Mouse (Mus musculus) lung, embryonic 14.5 days (tissue): ENCODE data around the gene Hmgcs2. TPM values are rescaled to one million over a fixed set of nuclear protein-coding genes. Genes with fewer than 3 reads are reported as not detected.

Source experiments
- ATAC-seq: fragments of 200-750 bp; cut with Nextera tagmentation; 2 replicates; pipeline ENCODE4 v1.8.0; 2017; ENCODE audit warnings: mild to moderate bottlenecking, moderate TSS enrichment, moderate library complexity; ENCODE audit not compliant: insufficient read depth
- DNase-seq: peaks from one replicate; pipeline ENCODE4 v3.0.0-alpha.2; 2015
- H3K27ac ChIP-seq: fragments of 300-500 bp; sonication (generic); 2 replicates; pipeline ENCODE4 v1.5.1; 2014; ENCODE audit warnings: low read depth, mild to moderate bottlenecking, moderate library complexity
- H3K27me3 ChIP-seq: fragments of 300-500 bp; sonication (generic); 2 replicates; pipeline ENCODE4 v1.6.1; 2014; ENCODE audit warnings: low read length, control low read depth; ENCODE audit not compliant: insufficient read depth
- H3K36me3 ChIP-seq: fragments of 300-500 bp; sonication (generic); 2 replicates; pipeline ENCODE4 v1.6.1; 2014; ENCODE audit warnings: control low read depth; ENCODE audit not compliant: insufficient read depth
- H3K4me1 ChIP-seq: fragments of 300-500 bp; sonication (generic); 2 replicates; pipeline ENCODE4 v1.6.1; 2014; ENCODE audit warnings: antibody characterized with exemption, control low read depth; ENCODE audit not compliant: insufficient read depth
- H3K4me2 ChIP-seq: fragments of 300-500 bp; sonication (generic); 2 replicates; pipeline ENCODE4 v1.6.1; 2014; ENCODE audit warnings: mild to moderate bottlenecking
- H3K4me3 ChIP-seq: fragments of 300-500 bp; sonication (generic); 2 replicates; pipeline ENCODE4 v1.5.1; 2014; ENCODE audit warnings: low read depth, low read length
- H3K9ac ChIP-seq: fragments of 300-500 bp; sonication (generic); 2 replicates; pipeline ENCODE4 v1.6.1; 2014
- H3K9me3 ChIP-seq: fragments of 300-500 bp; sonication (generic); 2 replicates; pipeline ENCODE4 v1.6.1; 2016; ENCODE audit warnings: low read depth, low read length, control low read depth
- CTCF ChIP-seq: IDR thresholded peaks from 2 replicates; pipeline ENCODE4 v1.5.1; 2016; ENCODE audit warnings: antibody characterized with exemption, low read depth
- WGBS: fragments of 180-500 bp; shearing (Covaris S2); extraction: QIAGEN DNeasy Blood & Tissue Kit; methylation state at CpG from one replicate; pipeline ENCODE4 v1.1.7; 2014; 5-methylcytosine and 5-hydroxymethylcytosine counted together
- polyA plus RNA-seq: library from polyadenylated mRNA; unstranded; fragments of >200 nt; fragmentation: Nextera tagmentation; extraction: Ambion mirVana; gene quantifications from 2 replicates; pipeline ENCODE4 v1.2.1, GENCODE M21; 2014

The Hmgcs2 gene
- polyA plus RNA-seq, 1 experiment from 2014 or later, result 1.2 TPM

DNA sequence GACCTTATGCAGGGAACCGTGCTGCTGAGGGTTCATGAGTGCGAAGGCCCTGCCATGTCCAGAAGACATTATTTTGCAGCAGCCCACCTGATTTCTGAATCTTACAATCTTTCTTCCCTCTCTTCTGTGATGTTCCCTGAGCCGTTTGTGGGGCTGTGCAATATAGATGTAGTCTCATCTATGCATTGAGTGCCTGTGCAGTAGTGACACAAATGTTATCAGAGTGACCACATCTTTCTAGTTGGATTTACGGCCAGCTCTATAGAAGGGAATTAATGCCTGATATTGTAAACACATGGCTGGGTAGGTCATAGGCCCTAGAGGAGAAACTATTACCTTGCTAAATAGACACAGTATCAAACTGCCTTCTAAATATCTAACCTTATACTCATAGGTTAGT is 20.0 kb downstream of the Hmgcs2 start:
- H3K4me1 ChIP-seq, result no peaks in the 10 kb centered on the region
- no peak overlapping the region for H3K27ac ChIP-seq
- no peak overlapping the region for H3K4me2 ChIP-seq
- no peaks in the 10 kb centered on the region for H3K27me3 ChIP-seq
- TF ChIP-seq CTCF, result no peak
- WGBS, result 89% methylated on average over 4 of the region's 4 CpGs
- no peak for ATAC-seq
- no peak for DNase-seq
- H3K4me3 ChIP-seq, result no peak overlapping the region
- H3K36me3 ChIP-seq, result no peaks in the 10 kb centered on the region
- no peaks in the 10 kb centered on the region for H3K9me3 ChIP-seq
- no peak overlapping the region for H3K9ac ChIP-seq

DNA sequence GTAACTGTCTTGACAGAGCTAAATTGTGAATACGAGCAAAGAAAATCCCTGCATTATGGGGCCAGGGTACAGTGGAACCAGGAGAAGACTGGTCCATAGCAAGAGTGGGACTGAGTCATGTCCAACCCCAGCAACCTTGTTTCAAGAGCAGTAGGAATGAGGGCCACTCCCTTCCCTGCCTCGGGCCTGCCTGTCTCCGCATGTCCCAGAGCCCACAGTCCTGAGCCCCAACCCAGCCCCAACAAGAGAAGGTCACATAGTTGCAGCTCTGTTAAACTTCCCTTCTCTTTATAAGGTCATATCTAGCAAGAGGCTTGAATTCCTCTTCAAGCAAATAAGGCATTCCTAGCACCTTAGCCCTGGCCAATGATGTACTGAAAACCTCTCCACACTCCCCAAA is 21.5 kb downstream of the Hmgcs2 start:
- 82% methylated on average over 3 of the region's 3 CpGs for WGBS
- no peak for ATAC-seq
- Histone ChIP-seq H3K4me3 (no peak overlapping the region), H3K4me1 (no peaks in the 10 kb centered on the region), H3K36me3 (no peaks in the 10 kb centered on the region), H3K9me3 (no peaks in the 10 kb centered on the region), H3K27me3 (no peaks in the 10 kb centered on the region), H3K27ac (no peak overlapping the region), H3K9ac (no peak overlapping the region), H3K4me2 (no peak overlapping the region)
- TF ChIP-seq CTCF, result no peak
- DNase-seq, result no peak

DNA sequence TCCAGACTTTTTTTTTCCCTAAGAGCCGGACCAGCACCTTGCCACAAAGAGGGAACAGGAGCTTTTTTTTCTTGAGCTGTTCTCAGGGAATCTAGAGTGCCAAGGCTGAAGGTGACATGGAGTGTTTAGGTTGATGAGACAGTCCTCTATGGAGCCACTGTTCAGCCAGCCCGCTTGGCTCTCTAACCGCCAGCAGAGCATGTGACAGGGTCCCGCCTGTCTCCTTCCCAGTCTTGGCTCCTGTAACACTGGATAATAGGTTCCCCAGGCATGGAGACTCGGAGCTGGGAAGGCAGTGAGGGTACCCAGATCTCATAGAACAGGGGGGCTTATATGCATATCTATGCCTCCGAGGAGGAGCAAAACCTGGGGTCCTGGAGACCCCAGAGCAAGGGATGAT is 28.4 kb downstream of the Hmgcs2 start:
- no peak for TF ChIP-seq CTCF
- Histone ChIP-seq H3K4me1 (no peaks in the 10 kb centered on the region), H3K9me3 (no peaks in the 10 kb centered on the region), H3K27me3 (no peaks in the 10 kb centered on the region), H3K4me2 (no peak overlapping the region), H3K4me3 (no peak overlapping the region), H3K27ac (no peak overlapping the region), H3K36me3 (0 out of 2 replicates have a peak, but pooled peaks cover 5% of the 10 kb centered on the region), H3K9ac (no peak overlapping the region)
- WGBS, result 73% methylated on average over 6 of the region's 6 CpGs
- DNase-seq, result no peak
- ATAC-seq, result no peak

DNA sequence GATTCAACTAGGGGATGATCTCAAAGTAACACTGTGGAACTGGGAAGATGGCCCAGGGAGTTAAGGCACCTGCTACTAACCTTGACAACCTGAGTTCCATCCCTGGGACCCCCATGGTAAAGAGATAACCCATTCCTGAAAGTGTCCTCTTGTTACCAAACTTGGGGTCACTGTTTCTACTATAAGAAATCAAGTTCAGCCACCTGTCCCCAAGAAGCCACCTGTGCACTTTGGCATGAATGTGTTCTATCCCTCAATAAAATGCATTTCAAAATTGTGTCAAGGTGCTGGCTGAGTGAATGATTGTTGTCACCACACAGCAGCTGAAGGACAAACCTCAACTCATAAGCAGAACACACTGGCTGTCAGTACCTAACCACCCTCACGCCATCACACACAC is 30.2 kb downstream of the Hmgcs2 start:
- ATAC-seq, result no peak
- Histone ChIP-seq H3K27ac (no peak overlapping the region), H3K4me2 (no peak overlapping the region), H3K4me1 (no peaks in the 10 kb centered on the region), H3K36me3 (peaks cover 18% of the 10 kb centered on the region; the same call in 1 of the 2 replicates), H3K4me3 (no peak overlapping the region), H3K9ac (no peak overlapping the region), H3K27me3 (no peaks in the 10 kb centered on the region), H3K9me3 (no peaks in the 10 kb centered on the region)
- no peak for TF ChIP-seq CTCF
- 60% methylated on average over 1 of the region's 1 CpGs for WGBS
- DNase-seq, result no peak

DNA sequence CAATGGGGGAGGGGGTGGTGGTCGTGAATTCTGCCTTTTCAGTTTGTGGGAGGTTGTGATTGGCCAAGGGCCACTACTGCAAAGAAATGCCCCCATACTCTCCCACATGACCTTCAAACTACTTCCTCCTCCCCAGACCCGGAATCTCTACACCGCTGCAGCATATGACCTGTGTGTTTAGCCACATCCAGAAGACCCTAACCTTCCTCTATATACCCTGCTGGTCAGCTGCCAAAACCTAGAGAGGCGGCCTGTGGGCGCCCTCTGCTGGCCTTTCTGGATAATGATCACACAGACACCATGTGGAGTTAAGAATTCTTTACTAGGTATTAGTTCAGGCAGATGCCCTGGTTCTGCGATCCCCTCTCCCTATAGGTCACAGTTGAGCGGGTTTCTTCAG is 32.6 kb downstream of the Hmgcs2 start:
- WGBS, result 30% methylated on average over 6 of the region's 7 CpGs
- Histone ChIP-seq H3K36me3 (peaks cover 27% of the 10 kb centered on the region; the same call in 1 of the 2 replicates), H3K4me2 (no peak overlapping the region), H3K27me3 (no peaks in the 10 kb centered on the region), H3K4me1 (no peaks in the 10 kb centered on the region), H3K27ac (no peak overlapping the region), H3K4me3 (no peak overlapping the region), H3K9me3 (no peaks in the 10 kb centered on the region), H3K9ac (no peak overlapping the region)
- ATAC-seq, result peak; percentile 66; the same call in 1 of the 2 replicates
- peak; percentile 77 for DNase-seq
- TF ChIP-seq CTCF, result peak; percentile 70

DNA sequence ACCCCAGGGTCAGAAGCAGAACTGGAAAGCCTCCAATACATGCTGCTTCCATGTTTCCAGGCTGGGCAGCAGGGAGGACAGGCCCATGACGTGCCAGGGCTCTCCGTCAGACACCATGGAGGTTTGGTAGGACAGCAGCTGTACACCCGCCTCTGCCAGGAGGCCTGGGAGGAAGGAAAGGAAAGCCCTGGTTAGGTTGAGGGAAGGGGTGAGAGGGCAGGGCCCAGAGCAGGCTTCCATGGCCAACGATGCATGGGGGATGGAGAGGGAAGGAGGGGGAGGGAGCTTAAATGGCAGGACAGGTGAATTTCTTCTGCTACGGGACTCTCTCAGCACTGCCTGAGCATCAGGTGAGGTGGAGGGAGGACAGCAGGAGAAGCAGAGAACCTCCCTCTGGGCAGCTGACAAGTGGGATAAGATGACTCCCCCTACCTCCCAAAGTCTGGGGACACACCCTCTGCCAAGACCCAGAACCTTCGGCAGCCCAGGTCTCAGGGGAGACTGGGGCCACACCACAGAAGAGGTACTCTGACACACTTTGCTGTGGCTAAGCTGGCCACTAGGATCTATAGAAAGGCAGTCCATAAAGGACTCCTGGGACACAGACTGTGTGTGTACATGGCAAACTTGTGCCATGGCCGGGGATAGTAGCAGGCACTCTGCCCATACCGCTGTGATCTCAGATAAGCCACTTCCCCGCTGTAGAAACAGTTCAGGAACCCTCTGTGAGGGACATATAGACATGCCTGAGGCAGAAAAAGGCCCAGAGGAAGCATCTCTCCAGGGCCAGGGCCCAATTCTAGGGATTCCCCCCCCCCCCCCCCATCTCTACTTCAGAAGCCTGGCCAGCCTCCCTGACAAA is 33.3 kb downstream of the Hmgcs2 start:
- Histone ChIP-seq H3K4me2 (no peak overlapping the region), H3K9ac (no peak overlapping the region), H3K36me3 (peaks cover 27% of the 10 kb centered on the region; the same call in 1 of the 2 replicates), H3K27ac (no peak overlapping the region), H3K4me3 (no peak overlapping the region), H3K27me3 (no peaks in the 10 kb centered on the region), H3K9me3 (no peaks in the 10 kb centered on the region), H3K4me1 (no peaks in the 10 kb centered on the region)
- DNase-seq, result no peak
- WGBS, result 80% methylated on average over 9 of the region's 9 CpGs
- TF ChIP-seq CTCF, result no peak
- peak; percentile 27; the same call in 1 of the 2 replicates for ATAC-seq

DNA sequence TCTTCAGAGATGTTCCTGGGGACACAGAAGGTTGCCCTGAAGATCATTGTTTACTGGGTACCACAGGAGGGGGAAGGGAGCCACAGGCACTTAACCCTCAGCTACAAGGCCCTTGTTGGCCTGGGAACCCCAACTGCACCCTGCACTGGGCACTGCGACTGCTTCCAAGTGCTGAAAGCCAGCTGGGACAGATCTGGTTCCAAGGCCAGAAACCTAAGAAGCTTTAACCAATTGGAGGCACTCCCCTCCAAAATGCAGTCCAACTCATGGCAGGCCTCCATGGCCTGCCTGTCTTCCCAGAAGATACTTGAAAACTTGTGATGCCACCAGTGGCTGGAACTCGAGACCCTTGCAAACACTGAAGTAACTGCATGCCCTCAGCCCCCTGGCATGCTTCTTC is 34.9 kb downstream of the Hmgcs2 start:
- DNase-seq, result no peak
- no peaks in the 10 kb centered on the region for H3K4me1 ChIP-seq
- H3K9me3 ChIP-seq, result no peaks in the 10 kb centered on the region
- H3K4me3 ChIP-seq, result no peak overlapping the region
- peaks cover 32% of the 10 kb centered on the region; the same call in 1 of the 2 replicates for H3K36me3 ChIP-seq
- no peak for TF ChIP-seq CTCF
- H3K27me3 ChIP-seq, result no peaks in the 10 kb centered on the region
- no peak for ATAC-seq
- WGBS, result 74% methylated on average over 2 of the region's 2 CpGs
- no peak overlapping the region for H3K9ac ChIP-seq
- no peak overlapping the region for H3K27ac ChIP-seq
- H3K4me2 ChIP-seq, result no peak overlapping the region
